Mouse (Mus musculus): ENCODE data around the gene Cyp4f17.
A peak's percentile ranks its signal among the peaks of the same experiment; 100 is the strongest.
"Not testable (repeated sequence)": the region's sequence is repeated elsewhere in the genome, so short reads cannot be mapped to it uniquely, and the experiment has no call there.

Gene Cyp4f17

GRCm38 (mm10) chr17:32505851-32506728 lies at the start of gene Cyp4f17:
Cyp4f17 (plus strand) TSS chr17:32506050.
- DNase-seq (ENCODE audit: low spot score), result peak; percentile 70

GRCm38 (mm10) chr17:32468494-32468893 lies 37.4 kb upstream of the Cyp4f17 start:
- no peak for DNase-seq (ENCODE audit: low spot score)

GRCm38 (mm10) chr17:32470795-32471194 lies 35.1 kb upstream of the Cyp4f17 start:
- no peak for DNase-seq (ENCODE audit: low spot score)

GRCm38 (mm10) chr17:32472176-32472575 lies 33.7 kb upstream of the Cyp4f17 start:
- DNase-seq (ENCODE audit: low spot score), result no peak

GRCm38 (mm10) chr17:32474954-32475560 lies 30.8 kb upstream of the Cyp4f17 start:
- DNase-seq (ENCODE audit: low spot score), result no peak

GRCm38 (mm10) chr17:32477204-32477603 lies 28.6 kb upstream of the Cyp4f17 start:
- no peak for DNase-seq (ENCODE audit: low spot score)

GRCm38 (mm10) chr17:32478727-32479126 lies 27.1 kb upstream of the Cyp4f17 start:
- no peak for DNase-seq (ENCODE audit: low spot score)

- DNase-seq (ENCODE audit: low spot score), result peak; percentile 57
These were observed 26.0 kb upstream of the Cyp4f17 start for GRCm38 (mm10) chr17:32479554-32480506.

- DNase-seq (ENCODE audit: low spot score), result no peak
These were observed 24.1 kb upstream of the Cyp4f17 start for GRCm38 (mm10) chr17:32481766-32482165.

- DNase-seq (ENCODE audit: low spot score), result peak; percentile 82
These were observed 22.6 kb upstream of the Cyp4f17 start for GRCm38 (mm10) chr17:32483200-32483599.

- DNase-seq (ENCODE audit: low spot score), result peak; percentile 75
These were observed 13.4 kb upstream of the Cyp4f17 start for GRCm38 (mm10) chr17:32492349-32492980.

- DNase-seq (ENCODE audit: low spot score), result peak; percentile 90
These were observed 11.2 kb upstream of the Cyp4f17 start for GRCm38 (mm10) chr17:32494601-32495000.

- not testable (repeated sequence) for DNase-seq (ENCODE audit: low spot score)
These were observed 5.3 kb upstream of the Cyp4f17 start for GRCm38 (mm10) chr17:32500511-32500910.

- no peak for DNase-seq (ENCODE audit: low spot score)
These were observed 4.8 kb upstream of the Cyp4f17 start for GRCm38 (mm10) chr17:32501051-32501450.

GRCm38 (mm10) chr17:32503111-32503510 lies 2.7 kb upstream of the Cyp4f17 start:
- no peak for DNase-seq (ENCODE audit: low spot score)

- no peak for DNase-seq (ENCODE audit: low spot score)
These were observed 937 bp downstream of the Cyp4f17 start for GRCm38 (mm10) chr17:32506729-32507245.

- no peak for DNase-seq (ENCODE audit: low spot score)
These were observed 10.3 kb downstream of the Cyp4f17 start for GRCm38 (mm10) chr17:32516126-32516525.

GRCm38 (mm10) chr17:32521981-32522380 lies 16.1 kb downstream of the Cyp4f17 start:
- no peak for DNase-seq (ENCODE audit: low spot score)

GRCm38 (mm10) chr17:32522386-32522785 lies 16.5 kb downstream of the Cyp4f17 start:
- DNase-seq (ENCODE audit: low spot score), result no peak

- DNase-seq (ENCODE audit: low spot score), result no peak
These were observed 17.0 kb downstream of the Cyp4f17 start for GRCm38 (mm10) chr17:32522816-32523215.

- no peak for DNase-seq (ENCODE audit: low spot score)
These were observed 18.0 kb downstream of the Cyp4f17 start for GRCm38 (mm10) chr17:32523895-32524294.

Data from retina, embryonic 14.5 days (tissue).